Mouse (Mus musculus) hematopoietic stem cell, adult 5-6 weeks (primary cell): ENCODE results near the gene Syvn1. TPM values are rescaled to one million over a fixed set of nuclear protein-coding genes. Genes with fewer than 3 reads are reported as not detected.

Source experiments
- ATAC-seq, 2 experiments: fragments of 125-278 bp in 1 of 2; replicated peaks in 1 of 2; 2 replicates each; pipeline ENCODE4 v1.8.0; 2016 to 2017; ENCODE audit warnings: inconsistent platforms in 2 of 2, mild to moderate bottlenecking in 2 of 2, moderate number of reproducible peaks in 2 of 2, low read depth in 1 of 2, moderate TSS enrichment in 1 of 2; ENCODE audit not compliant: low FRiP score in 2 of 2, poor library complexity in 2 of 2, severe bottlenecking in 2 of 2, insufficient read depth in 1 of 2, low TSS enrichment in 1 of 2
- total RNA-seq: library from RNA; stranded (forward); fragments of 172-1452, 232-1000 nt; gene quantifications from 2 replicates; pipeline ENCODE4 v1.2.3, GENCODE M21; 2017

The Syvn1 gene
- total RNA-seq, 1 experiment from 2014 or later = 7.0 TPM

DNA sequence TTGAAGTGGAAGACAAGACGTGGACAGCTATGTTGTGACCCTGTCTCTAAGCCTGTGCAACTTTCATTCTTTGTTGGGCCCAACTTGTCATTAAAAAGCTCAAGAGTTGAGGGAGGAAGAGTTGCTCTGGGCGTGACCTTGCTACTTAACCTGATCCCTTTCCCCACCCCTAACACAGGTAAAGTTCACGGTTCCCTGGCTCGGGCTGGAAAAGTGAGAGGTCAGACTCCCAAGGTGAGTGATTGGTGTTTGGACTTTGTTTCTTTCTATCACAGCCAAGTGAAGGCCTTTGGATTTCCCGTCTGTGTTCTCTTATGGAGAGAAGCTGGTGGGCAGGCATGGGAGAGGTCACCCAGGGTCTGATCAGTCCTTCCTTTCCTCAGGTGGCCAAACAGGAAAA lies 12.6 kb downstream of the Syvn1 start:
- no peak for ATAC-seq

DNA sequence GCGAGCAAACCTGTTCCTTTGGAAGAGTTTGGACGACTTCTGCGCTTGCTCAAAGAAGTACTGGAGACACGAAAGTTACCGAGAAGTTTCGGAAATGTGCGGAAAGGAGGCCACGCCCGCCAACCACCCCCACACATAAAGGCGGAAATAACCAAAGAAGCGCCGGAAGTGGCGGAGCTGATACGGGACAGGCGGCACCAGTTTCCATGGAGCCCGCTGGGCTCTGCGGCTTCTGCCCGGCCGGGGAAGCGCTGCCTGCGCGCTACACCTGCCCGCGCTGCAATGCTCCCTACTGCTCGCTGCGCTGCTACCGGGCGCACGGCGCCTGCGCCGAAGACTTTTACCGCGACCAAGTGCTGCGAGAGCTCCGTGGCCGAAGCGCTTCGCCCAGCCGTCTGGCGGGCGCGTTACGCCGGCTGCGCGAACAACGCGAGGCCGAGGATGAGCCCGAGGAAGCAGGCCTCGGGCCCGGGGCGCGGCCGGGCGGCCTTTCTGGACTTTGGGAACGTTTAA lies 14.7 kb downstream of the Syvn1 start, which contains the start of gene Znhit2:
Gene Znhit2 (plus strand): TSS at position 172 of the 513 bp plus-strand sequence.
- ATAC-seq = peak; percentile 74 to 75

DNA sequence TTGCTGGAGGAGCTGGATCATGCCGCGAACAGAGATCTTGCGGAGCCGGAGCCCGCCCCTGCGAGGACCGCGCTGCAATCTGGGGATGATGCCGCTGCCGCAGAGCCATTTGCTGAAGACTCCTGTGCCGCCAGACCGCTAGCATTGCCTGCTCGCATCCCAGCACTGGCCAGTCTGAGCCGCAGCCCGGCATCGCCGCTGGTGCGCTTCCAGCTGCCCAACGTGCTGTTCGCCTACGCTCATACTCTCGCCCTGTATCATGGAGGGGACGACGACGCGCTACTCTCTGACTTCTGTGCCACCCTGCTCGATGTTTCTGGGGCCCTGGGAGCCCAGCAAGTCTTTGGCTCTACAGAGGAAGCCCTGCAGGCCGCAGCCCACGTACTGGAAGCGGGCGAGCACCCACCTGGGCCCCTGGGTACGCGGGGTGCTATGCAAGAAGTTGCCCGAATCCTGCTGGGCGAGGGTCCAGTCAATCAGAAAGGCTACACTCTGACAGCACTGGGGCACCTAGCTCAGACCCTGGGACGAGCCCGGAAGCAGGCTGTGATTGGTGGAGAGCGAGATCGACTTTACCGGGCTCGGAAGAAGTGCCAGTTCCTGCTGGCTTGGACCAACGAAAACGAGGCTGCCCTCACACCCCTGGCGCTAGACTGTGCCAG lies 15.4 kb downstream of the Syvn1 start:
- ATAC-seq = peak; percentile 24 to 35

DNA sequence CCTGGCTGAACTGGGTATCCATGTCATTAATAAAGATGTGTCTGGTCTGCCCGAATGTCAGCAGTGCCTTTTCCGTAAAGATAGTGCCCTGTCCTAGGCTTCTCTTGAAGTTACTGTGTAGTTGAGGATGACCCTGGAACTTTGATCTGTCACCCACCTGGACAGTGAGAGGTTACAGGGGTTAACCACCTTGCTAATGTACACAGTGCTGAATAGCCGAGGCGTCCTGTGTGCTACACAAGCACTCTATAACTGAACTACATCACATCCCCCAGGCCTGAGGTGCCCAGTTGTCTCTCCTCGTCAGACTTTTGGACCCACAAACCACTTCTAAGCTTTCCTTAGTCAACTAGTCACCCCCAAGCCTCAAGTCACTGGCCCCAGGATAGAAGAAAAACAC lies 16.0 kb downstream of the Syvn1 start:
- ATAC-seq = no peak

DNA sequence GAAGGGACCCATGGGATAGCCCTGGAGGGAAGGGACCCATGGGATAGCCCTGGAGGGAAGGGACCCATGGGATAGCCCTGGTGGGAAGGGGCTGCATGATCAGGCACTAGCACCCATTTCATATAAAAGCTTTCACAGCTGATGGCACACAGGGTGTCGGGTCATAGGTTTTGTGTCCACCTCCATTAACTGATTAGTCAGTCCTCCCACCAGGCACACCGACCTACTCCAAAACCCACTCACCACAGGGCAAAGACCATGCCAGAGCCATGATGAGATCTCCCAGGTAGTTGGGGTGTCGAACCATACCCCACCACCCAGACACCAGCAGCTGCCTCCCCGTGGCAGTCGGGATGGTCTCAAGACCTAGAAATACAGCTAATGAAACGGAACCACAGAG lies 16.7 kb downstream of the Syvn1 start:
- no peak for ATAC-seq

DNA sequence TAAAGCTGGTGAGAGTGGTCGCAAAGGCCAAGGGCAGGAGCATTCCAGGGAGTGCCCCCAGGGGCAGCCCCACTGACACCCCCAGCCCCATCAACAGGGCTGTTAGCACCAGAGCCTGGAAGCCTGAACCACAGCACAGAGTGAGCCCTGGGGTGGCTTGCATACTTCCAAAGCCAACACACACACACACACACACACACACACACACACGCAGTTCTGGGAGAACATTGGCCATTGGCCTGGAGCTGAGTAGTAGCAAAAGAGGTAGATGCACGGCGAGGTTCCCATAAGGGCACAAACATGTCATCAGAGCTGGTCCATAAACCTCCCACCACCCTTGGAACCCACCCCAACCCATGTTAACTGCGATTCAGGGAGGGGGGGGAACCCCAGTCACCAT lies 20.2 kb downstream of the Syvn1 start:
- no peak for ATAC-seq

DNA sequence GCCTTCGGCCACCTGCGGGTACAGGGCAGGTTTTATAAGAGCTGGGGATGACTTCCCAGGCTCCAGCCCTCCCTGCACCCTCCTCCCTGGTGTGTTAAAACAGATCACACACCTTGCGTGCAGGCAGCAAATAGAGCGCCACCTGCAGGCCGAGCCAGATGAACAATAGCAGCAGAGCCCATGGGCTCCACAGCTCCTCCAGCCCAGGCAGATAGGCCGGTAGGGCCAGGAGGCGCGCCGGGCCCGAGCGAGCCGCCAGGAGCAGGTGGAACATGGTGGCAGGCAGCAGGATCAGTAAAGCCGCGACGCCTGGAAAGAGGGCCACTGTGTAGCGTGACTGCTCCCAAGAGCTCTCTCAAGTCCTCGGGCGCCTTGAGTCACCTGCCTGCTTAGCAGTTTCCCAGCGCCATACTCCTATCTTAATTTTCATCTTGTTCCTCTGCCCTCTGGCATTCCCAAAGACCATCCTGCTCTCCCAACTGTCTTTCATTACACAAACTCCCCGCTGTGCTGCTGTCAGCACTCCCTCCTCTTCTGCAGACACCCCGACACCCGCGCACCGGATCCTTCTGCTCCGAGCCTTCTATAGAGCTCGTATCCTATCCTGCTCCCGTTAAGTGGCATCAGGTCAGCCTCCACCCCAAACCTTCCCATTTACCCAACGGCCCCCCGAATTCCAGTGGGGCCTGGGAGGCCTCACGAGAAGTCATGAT lies 20.8 kb downstream of the Syvn1 start:
- ATAC-seq = peak; percentile 51 to 63

DNA sequence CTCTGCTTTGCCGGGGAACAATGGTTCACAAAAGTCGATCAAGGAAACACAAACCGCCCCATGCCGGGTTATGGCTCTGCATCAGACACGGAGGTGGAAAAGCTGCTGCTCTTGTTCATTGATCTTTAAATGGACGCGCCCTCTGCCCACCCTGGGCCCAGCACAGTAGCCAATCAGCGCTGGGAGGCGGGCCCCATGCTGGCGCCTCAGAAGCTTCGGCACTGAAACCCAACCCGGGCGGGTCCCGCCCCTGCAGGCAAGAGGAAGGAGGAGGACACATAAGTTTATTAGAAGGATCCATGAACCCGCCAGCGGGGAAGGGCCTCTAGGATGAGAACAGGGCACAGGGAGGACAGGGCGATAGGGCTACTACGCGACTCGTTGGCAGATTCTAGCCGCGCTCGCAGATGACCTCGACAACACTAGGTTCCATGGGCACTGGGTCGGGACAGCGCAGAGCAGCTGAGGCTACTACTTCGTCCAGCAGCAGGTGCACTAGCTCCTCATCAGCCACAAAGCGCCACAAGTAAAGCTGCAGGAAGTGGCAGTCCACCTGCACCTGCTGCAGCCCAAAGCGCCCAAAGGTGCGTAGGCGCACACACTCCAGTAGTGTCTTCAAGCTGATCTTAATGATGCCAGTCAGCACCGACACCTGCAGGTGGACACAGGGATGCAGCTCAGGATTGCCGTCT lies 21.5 kb downstream of the Syvn1 start, which contains the start of gene Tm7sf2:
Gene Tm7sf2 (minus strand): TSS at position 650 of the 692 bp plus-strand sequence.
- ATAC-seq = peak; percentile 87 to 91

DNA sequence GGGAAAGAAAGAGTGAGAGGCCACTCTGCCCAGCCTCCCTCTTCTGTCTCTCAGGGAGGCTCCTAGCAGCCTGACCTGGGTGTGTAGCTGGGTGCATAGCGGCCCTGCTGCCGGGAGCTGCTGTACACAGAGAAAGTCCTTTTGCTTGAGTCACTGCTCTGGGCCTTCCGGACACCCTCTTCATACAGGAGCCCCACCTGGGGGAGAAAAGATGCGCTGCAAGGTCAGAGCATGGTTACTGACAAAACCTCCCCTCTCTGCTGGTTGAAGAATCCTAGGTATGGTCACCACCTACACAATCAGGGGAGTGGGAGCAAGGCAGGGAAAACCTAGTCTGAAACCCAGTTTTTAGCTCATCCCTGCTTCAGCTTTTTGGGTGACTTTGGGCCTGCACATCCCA lies 22.6 kb downstream of the Syvn1 start:
- no peak for ATAC-seq

DNA sequence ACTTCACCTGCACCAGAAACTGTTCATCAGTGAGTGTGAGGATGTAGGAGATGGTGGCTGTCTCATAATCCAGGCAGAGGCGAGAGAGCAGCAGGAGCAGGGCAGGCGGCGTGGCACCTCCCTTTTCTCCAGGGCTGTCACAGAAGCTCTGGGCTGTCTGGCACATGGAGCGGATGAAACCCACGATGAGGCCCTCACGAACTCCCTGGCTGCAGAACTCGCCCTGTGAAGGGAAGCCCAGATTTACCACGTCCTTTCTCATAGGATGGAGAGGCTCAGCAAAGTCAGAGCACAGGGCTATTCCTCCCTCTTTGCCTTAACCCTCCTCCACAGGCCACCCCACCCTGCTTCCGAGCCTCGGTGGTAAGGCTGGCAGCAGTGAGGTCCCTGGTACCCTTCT lies 23.5 kb downstream of the Syvn1 start:
- ATAC-seq = no peak

DNA sequence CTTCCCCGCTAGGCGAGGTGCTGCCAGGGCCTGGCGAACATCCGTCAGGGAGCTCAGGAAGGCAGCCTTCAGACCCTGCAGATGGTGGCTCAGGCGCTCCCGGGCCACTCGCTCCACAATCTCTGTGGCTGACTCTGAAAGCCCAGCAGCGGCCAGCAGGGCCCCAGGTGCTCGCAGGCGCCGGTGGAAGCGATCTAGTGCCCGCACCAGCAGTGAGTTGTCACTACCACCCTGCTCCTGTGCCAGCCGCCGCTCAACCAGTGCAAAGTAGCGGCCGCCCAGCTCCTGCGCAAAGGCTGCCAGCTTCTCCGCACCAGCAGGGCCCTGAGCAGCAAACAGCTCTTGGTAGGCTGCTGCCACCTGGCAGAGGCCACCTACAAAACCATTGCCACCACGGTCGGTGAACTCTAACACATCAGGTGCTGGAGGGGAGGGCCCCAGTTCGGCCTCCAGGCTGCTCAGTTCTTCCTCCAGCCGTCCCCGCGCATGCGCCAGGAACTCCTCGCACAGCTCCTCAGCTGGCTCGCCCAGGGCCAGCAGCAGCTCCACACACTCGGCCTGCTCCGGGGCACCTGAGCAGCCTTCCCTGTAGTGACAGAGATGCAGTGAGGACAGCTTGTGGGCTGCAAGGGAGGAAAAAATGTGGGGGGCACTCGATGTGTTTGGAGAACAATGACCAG lies 24.3 kb downstream of the Syvn1 start:
- no peak for ATAC-seq

DNA sequence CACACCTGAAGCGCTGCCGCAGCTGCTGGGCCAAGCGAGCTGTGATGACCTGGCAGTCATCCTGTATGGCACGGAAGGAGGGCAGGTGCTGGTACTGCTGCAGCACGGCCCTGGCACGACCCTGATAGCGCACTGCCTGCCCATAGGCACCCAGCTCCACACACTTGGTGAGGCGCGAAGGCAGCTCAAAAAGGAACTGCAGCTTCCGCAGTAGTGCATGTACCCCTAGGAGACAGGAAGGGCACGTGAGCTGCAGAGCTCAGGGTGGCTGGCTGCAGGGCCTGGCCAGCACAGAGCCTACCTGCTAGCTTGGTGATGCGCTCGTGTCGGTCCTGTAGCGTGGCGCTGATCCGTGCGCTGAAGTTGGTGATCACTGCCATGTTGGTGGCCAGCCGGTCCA lies 24.9 kb downstream of the Syvn1 start:
- ATAC-seq = no peak

DNA sequence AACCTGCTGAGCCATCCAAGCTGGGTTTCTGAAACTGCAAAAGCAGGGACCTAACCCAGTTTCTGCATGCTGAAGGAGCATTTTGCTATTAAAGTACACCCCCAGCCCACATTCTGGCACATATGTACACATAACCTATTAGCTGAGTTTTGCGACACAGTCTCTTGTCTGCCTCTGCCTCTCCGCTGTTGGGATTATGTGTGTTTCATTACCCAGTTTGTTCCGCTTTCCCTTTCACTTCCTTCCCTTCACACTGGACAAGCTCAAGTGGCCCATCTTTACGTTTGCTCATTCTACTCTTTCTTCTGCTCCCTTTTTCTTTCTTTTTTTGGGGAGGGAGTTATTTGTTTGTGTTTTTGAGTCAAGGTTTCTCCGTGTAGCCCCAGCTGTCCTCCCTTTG lies 27.5 kb downstream of the Syvn1 start:
- no peak for ATAC-seq

DNA sequence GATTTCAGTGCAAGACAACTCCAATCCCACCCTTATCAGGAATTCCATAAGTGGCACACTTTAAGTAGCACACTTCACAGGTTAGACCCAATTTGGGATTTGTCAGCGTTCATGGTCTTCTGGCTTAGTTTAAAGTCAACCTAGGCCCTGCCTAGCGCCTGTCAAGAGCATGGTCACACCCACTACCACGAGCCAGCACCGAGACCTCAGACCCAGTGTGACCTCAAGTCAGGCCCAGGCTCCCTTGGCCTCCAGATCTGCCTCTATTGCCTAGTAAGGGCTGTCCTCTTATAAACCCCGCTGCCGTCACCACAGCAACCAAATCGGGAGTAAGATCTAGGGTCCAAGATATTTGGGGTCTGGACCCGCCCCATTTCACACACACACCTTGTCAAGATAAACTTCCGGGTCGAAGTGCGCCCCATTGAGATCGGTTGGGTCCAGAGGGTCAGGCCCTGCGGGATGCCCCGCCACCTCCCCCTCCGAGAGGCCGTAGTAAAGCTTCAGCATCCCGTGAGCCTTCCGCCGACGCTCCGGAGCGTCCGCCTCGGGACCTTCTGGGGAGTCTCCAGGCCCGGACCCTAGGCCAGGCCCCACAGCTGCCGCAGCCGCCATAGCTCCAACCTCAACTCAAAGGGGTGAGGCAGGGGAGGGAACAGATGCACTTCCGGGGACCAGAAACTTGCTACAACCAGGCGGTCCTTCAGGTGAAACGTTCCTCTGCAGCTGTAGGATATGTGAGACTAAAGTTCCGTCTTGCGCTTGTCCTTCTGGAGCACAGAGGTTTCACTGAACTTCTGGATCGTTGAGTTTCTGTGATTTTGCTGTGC lies 30.4 kb downstream of the Syvn1 start, which contains the start of gene Vps51:
Gene Vps51 (minus strand): TSS at position 668 of the 830 bp plus-strand sequence.
- peak; percentile 87 to 97 for ATAC-seq

DNA sequence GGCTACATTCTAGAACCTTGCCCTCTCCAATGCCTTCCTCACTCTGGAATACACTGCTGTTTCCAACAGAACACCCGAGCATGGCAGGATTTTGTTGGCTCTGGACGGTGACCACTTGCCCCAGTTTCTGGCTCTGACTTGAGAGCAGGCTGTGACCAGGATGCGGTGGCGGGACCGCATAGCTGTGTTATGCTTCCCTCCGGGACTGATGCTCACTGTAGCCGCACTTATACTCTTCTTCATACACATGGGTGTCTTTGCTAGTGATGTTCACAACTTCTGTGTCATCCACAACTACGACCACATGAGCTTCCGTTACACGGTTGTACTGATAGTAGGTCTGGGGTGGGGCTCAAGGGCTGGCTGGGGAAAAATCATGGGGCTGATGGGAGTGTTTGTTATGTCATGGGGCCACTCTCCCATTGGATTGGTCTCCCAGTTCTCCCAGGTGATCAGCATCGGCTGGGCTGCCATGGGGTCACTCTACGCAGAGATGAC lies 33.7 kb downstream of the Syvn1 start, which contains the start of gene Tmem262:
Gene Tmem262 (plus strand): TSS at position 51 of the 498 bp plus-strand sequence.
- ATAC-seq = no peak

DNA sequence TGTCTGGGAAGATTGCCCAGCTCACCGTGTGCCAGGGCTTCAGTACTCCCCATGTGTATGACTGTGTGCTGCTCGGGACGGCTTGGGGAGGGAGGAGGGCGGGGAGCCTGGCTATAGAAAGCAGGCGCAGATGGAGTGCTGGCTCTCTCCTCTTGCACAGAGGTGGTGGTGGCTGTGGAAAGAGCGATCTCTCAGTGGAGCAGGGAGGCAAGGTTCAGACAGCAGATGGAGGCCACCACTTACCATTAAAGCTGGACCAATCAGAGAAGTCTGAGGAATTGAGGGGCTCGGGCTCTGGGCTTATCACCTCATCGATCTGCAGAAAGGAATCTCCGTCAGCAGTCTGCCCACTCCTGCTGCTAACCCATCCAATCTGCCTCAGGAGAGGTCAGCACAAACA lies 35.8 kb downstream of the Syvn1 start, which contains the start of gene Gm28374:
Gene Gm28374 (minus strand): TSS at position 101 of the 400 bp plus-strand sequence.
- ATAC-seq = no peak
